Mouse (Mus musculus) MEL (cell line): Measurements from ENCODE around the gene Dgkh. TPM values are rescaled to one million over a fixed set of nuclear protein-coding genes. Genes with fewer than 3 reads are reported as not detected.

Experiments
- DNase-seq: peaks from one replicate; pipeline ENCODE4 v3.0.0; 2011; ENCODE audit warnings: low read depth, low spot score
- H3K27ac ChIP-seq: 2 replicates; pipeline ENCODE4 v1.5.1; 2012; ENCODE audit warnings: low read depth, mild to moderate bottlenecking, control low read depth, low read length, moderate library complexity; ENCODE audit not compliant: control insufficient read depth
- H3K27me3 ChIP-seq, 2 experiments: fragments of 150-350 bp in 1 of 2; sonication (generic) in 1 of 2; 2 replicates each; pipeline ENCODE4 v1.6.1; 2012; ENCODE audit warnings: low read length in 2 of 2, mild to moderate bottlenecking in 2 of 2, improper control_type of control experiment in 1 of 2, moderate library complexity in 1 of 2; ENCODE audit not compliant: insufficient read depth in 2 of 2, control insufficient read depth in 1 of 2
- H3K36me3 ChIP-seq, 2 experiments: 2 replicates each; pipeline ENCODE4 v1.6.1; 2012 to 2014; ENCODE audit warnings: low read length in 2 of 2, improper control_type of control experiment in 1 of 2, inconsistent platforms in 1 of 2, mild to moderate bottlenecking in 1 of 2; ENCODE audit not compliant: insufficient read depth in 2 of 2, control insufficient read depth in 1 of 2
- H3K4me1 ChIP-seq, 2 experiments: fragments of 150-350 bp in 1 of 2; sonication (generic) in 1 of 2; 2 replicates each; pipeline ENCODE4 v1.6.1; 2012; ENCODE audit warnings: low read length in 2 of 2, improper control_type of control experiment in 1 of 2, mild to moderate bottlenecking in 1 of 2; ENCODE audit not compliant: insufficient read depth in 2 of 2, control insufficient read depth in 1 of 2
- H3K4me3 ChIP-seq, 2 experiments: fragments of 150-350 bp in 1 of 2; sonication (generic) in 1 of 2; 2 replicates each; pipeline ENCODE4 v1.5.1; 2012; ENCODE audit warnings: low read depth in 2 of 2, low read length in 2 of 2, mild to moderate bottlenecking in 2 of 2, moderate library complexity in 2 of 2, control low read depth in 1 of 2, improper control_type of control experiment in 1 of 2; ENCODE audit not compliant: control insufficient read depth in 1 of 2, insufficient read depth in 1 of 2
- H3K79me2 ChIP-seq: 2 replicates; pipeline ENCODE4 v1.6.1; 2012; ENCODE audit warnings: mild to moderate bottlenecking, low read length, moderate library complexity; ENCODE audit not compliant: control insufficient read depth, poor library complexity, insufficient read depth
- H3K9ac ChIP-seq: 2 replicates; pipeline ENCODE4 v1.6.1; 2012; ENCODE audit warnings: low read depth, mild to moderate bottlenecking, control low read depth, low read length, moderate library complexity; ENCODE audit not compliant: control insufficient read depth, poor library complexity, severe bottlenecking
- H3K9me3 ChIP-seq: fragments of 150-350 bp; sonication (generic); replicated peaks from 2 replicates; pipeline ENCODE4 v1.6.1; 2012; ENCODE audit warnings: mild to moderate bottlenecking, low read length, improper control_type of control experiment, moderate library complexity; ENCODE audit not compliant: insufficient read depth
- BHLHE40 ChIP-seq: IDR thresholded peaks from 2 replicates; pipeline ENCODE4 v1.6.1; 2012; ENCODE audit warnings: low read depth, mild to moderate bottlenecking, inconsistent platforms, low read length, improper control_type of control experiment, borderline replicate concordance
- CHD1 ChIP-seq: IDR thresholded peaks from 2 replicates; pipeline ENCODE4 v1.6.1; 2012; ENCODE audit warnings: low read depth, mild to moderate bottlenecking, inconsistent platforms, low read length, improper control_type of control experiment
- CTCF ChIP-seq, 3 experiments: IDR thresholded peaks in 2 of 3; conservative IDR thresholded peaks in 1 of 3; 2 replicates each; pipeline ENCODE4 v1.5.1; 2011 to 2012; ENCODE audit warnings: low read length in 3 of 3, low read depth in 2 of 3, mild to moderate bottlenecking in 2 of 3, improper control_type of control experiment in 1 of 3, inconsistent platforms in 1 of 3, mixed read lengths in 1 of 3, moderate library complexity in 1 of 3; ENCODE audit not compliant: control insufficient read depth in 1 of 3, insufficient read depth in 1 of 3, poor library complexity in 1 of 3, severe bottlenecking in 1 of 3
- EP300 ChIP-seq, 2 experiments: IDR thresholded peaks; 2 replicates each; pipeline ENCODE4 v1.6.1; 2011; ENCODE audit warnings: improper control_type of control experiment in 2 of 2, low read length in 2 of 2, low read depth in 1 of 2, mild to moderate bottlenecking in 1 of 2
- ETS1 ChIP-seq: IDR thresholded peaks from 2 replicates; pipeline ENCODE4 v1.6.1; 2012; ENCODE audit warnings: low read depth, mild to moderate bottlenecking, inconsistent platforms, low read length, improper control_type of control experiment, moderate library complexity
- MAFK ChIP-seq: IDR thresholded peaks from 2 replicates; pipeline ENCODE4 v1.6.1; 2011; ENCODE audit warnings: low read depth, mild to moderate bottlenecking, low read length, improper control_type of control experiment, borderline replicate concordance
- MAZ ChIP-seq: IDR thresholded peaks from 2 replicates; pipeline ENCODE4 v1.6.1; 2012; ENCODE audit warnings: low read depth, mild to moderate bottlenecking, inconsistent platforms, low read length, improper control_type of control experiment
- MEF2A ChIP-seq: IDR thresholded peaks from 2 replicates; pipeline ENCODE4 v1.6.1; 2014; ENCODE audit warnings: low read depth, mild to moderate bottlenecking, inconsistent platforms, low read length, improper control_type of control experiment; ENCODE audit not compliant: poor library complexity, insufficient replicate concordance, severe bottlenecking; ENCODE audit errors: extremely low read depth
- MYC ChIP-seq: IDR thresholded peaks from 2 replicates; pipeline ENCODE4 v1.6.1; 2011; ENCODE audit warnings: low read depth, mild to moderate bottlenecking, low read length, improper control_type of control experiment, moderate library complexity
- NELFE ChIP-seq: IDR thresholded peaks from 2 replicates; pipeline ENCODE4 v1.6.1; 2011; ENCODE audit warnings: low read depth, low read length, improper control_type of control experiment
- POLR2A ChIP-seq, 2 experiments: IDR thresholded peaks; 2 replicates each; pipeline ENCODE4 v1.6.1; 2011 to 2012; ENCODE audit warnings: low read length in 2 of 2, mild to moderate bottlenecking in 2 of 2, control low read depth in 1 of 2, improper control_type of control experiment in 1 of 2, low read depth in 1 of 2, moderate library complexity in 1 of 2; ENCODE audit not compliant: control insufficient read depth in 1 of 2, insufficient read depth in 1 of 2, poor library complexity in 1 of 2
- POLR2AphosphoS5 ChIP-seq: IDR thresholded peaks from 2 replicates; pipeline ENCODE4 v1.6.1; 2012; ENCODE audit warnings: low read depth, borderline replicate concordance, mild to moderate bottlenecking, inconsistent platforms, low read length, moderate library complexity, mixed read lengths
- SMC3 ChIP-seq: IDR thresholded peaks from 2 replicates; pipeline ENCODE4 v1.6.1; 2011; ENCODE audit warnings: low read depth, low read length, improper control_type of control experiment
- TCF12 ChIP-seq: IDR thresholded peaks from 2 replicates; pipeline ENCODE4 v1.6.1; 2014; ENCODE audit warnings: low read depth, mild to moderate bottlenecking, inconsistent platforms, low read length, improper control_type of control experiment, moderate library complexity
- USF1 ChIP-seq: IDR thresholded peaks from 2 replicates; pipeline ENCODE4 v1.6.1; 2014; ENCODE audit warnings: low read depth, mild to moderate bottlenecking, inconsistent platforms, low read length, improper control_type of control experiment, moderate library complexity
- polyA plus RNA-seq, 2 experiments: library from polyadenylated mRNA; stranded (reverse) in 1 of 2; unstranded in 1 of 2; fragments of >175 nt in 1 of 2; fragments of >200 nt in 1 of 2; gene quantifications; 2 replicates each; pipeline versions ENCODE4 v1.2.1 to v1.2.4; 2012; ENCODE audit warnings: low replicate concordance in 2 of 2, low read depth in 1 of 2; ENCODE audit not compliant: insufficient read length in 2 of 2, insufficient read depth in 1 of 2, missing spikeins in 1 of 2
- total RNA-seq: library from RNA; depleted of rRNA; stranded (reverse); fragments of 300-350 nt; gene quantifications from 2 replicates; pipeline ENCODE4 v1.2.3, GENCODE M21; 2012

Gene Dgkh
- total and polyA plus RNA-seq, 3 experiments, result under 0.01 TPM; not detected in 2

DNA sequence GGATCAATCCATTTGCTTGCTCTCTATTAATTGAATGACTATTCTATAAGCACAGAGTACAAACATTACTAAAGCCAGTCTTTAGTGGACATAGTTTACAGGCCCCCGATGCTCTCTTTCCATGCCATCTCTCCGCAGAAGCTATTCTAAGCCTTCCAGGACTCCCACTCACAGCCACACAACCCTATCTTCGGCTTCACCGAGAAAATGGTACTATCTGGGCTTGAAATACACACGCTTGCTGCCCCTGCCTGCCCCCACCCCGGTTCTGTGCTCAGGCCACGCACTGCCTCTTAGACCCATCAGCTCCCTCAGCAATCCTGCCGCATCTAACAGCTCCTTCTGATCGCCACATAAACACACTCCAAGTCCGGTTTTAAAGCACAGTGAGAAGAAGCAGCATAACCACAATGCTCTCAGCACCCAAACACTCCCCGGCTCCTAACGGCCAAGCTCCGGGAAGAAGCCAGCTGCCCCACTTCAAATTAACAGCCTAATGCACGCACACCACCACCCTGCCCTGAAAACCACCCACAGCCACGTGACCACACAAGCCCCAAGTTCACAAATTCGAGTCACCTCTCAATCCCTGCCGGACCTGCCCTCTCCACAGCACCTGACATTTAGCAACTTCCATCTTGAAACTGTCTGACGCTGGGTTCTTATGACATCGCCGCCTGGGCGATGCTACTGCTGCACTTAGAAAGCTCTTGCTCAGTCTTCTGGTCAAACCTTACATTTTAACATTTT lies 82.9 kb downstream of the Dgkh start:
- no peaks in the 10 kb centered on the region for H3K79me2 ChIP-seq
- H3K27me3 ChIP-seq, result no peaks in the 10 kb centered on the region; a peak in 2 of 4 replicates
- no peaks in the 10 kb centered on the region for H3K4me1 ChIP-seq
- no peaks in the 10 kb centered on the region for H3K9me3 ChIP-seq
- DNase-seq, result no peak
- no peak overlapping the region for H3K27ac ChIP-seq
- no peaks in the 10 kb centered on the region for H3K36me3 ChIP-seq
- H3K4me3 ChIP-seq, result no peak overlapping the region
- no peak for TF ChIP-seq POLR2AphosphoS5
- TF ChIP-seq SMC3, result no peak
- no peak for TF ChIP-seq NELFE
- TF ChIP-seq USF1, result no peak
- no peak for TF ChIP-seq CTCF (IDR thresholded peaks at IDR 0.05 in 2 of 3, conservative IDR thresholded peaks at IDR 0.05 in 1 of 3; ENCODE audit: control insufficient read depth in 1 of 3, insufficient read depth in 1 of 3, low read depth in 2 of 3, low read length in 3 of 3, poor library complexity in 1 of 3, severe bottlenecking in 1 of 3)
- TF ChIP-seq CHD1, result no peak
- TF ChIP-seq POLR2A (IDR thresholded peaks at IDR 0.05; ENCODE audit: control insufficient read depth in 1 of 2, insufficient read depth in 1 of 2, low read depth in 1 of 2, low read length in 2 of 2, poor library complexity in 1 of 2), result no peak
- TF ChIP-seq TCF12, result no peak
- TF ChIP-seq BHLHE40, result no peak
- TF ChIP-seq MEF2A, result no peak
- no peak for TF ChIP-seq ETS1
- TF ChIP-seq MYC, result no peak
- no peak overlapping the region for H3K9ac ChIP-seq

DNA sequence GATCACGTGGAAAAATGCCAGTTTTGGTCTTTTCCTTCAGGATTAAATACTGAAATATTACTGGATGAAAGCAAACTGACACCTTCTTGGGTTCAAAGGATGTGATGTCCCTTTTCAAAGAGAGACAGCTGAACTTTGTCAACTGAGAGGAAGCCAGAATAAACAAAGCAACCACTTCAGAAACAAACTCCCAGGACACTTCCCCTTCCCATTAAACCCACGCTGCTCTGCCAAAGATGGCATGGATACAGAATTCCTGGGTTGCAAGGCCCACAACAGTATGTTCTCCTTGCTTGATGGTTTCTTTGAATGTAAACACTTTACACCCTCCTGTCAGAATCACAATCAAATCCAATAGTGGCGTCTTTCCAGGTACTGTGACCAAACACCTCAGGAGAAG lies 87.0 kb downstream of the Dgkh start:
- no peaks in the 10 kb centered on the region for H3K9me3 ChIP-seq
- DNase-seq, result no peak
- H3K36me3 ChIP-seq, result no peaks in the 10 kb centered on the region
- H3K27ac ChIP-seq, result no peak overlapping the region
- H3K79me2 ChIP-seq, result no peaks in the 10 kb centered on the region
- H3K4me1 ChIP-seq, result no peaks in the 10 kb centered on the region
- H3K4me3 ChIP-seq, result no peak overlapping the region
- no peaks in the 10 kb centered on the region for H3K27me3 ChIP-seq
- no peak for TF ChIP-seq EP300 (IDR thresholded peaks at IDR 0.05; ENCODE audit: low read depth in 1 of 2, low read length in 2 of 2)
- H3K9ac ChIP-seq, result no peak overlapping the region

DNA sequence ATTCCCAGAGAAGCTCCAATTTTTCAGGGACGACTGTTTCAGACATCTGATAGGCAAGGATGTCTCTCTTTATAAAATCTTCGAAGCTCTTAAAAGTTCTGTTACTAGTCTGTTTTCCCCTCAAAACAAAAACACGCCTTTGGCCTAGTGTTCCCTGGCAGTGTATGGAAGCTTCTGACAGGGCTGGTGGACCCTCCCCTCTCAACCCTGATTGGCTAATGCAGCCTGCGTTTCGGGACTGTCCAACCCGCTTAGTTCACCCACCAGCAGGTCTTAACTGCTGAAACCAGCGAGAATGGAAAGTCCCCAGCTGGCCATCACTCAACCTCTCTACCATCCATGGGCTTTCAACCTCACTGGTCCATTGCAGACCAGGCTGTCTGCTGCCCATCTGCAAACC lies 91.3 kb downstream of the Dgkh start:
- Histone ChIP-seq H3K79me2 (no peaks in the 10 kb centered on the region), H3K4me3 (no peak overlapping the region), H3K27me3 (no peaks in the 10 kb centered on the region), H3K36me3 (no peaks in the 10 kb centered on the region), H3K27ac (no peak overlapping the region), H3K4me1 (no peaks in the 10 kb centered on the region), H3K9ac (no peak overlapping the region), H3K9me3 (no peaks in the 10 kb centered on the region)
- no peak for DNase-seq
- no peak for TF ChIP-seq CTCF (IDR thresholded peaks at IDR 0.05 in 2 of 3, conservative IDR thresholded peaks at IDR 0.05 in 1 of 3; ENCODE audit: control insufficient read depth in 1 of 3, insufficient read depth in 1 of 3, low read depth in 2 of 3, low read length in 3 of 3, poor library complexity in 1 of 3, severe bottlenecking in 1 of 3)
- no peak for TF ChIP-seq MAZ
- TF ChIP-seq MAFK, result no peak
